19 mouse cellular contexts compared by ENCODE assay signal in genomic region chr14:51892191-51892939, GRCm38 (mm10). TPM values are rescaled to one million over a fixed set of nuclear protein-coding genes. Genes with fewer than 3 reads are reported as not detected.
A peak's percentile ranks its signal among the peaks of the same experiment; 100 is the strongest.
DNase-seq lines count a peak whose midpoint lies in the region; ATAC-seq and TF ChIP-seq lines count a peak whose summit lies in the region.
"Had no signal": no experiment of that assay in that cellular context is flagged by ENCODE, and none has a peak within 500 bp of the region (broad histone marks: within the 10 kb centered on the region; RNA-seq: fewer than 3 reads in every experiment).

Slc39a2 (plus strand) TSS chr14:51892889.

- no peak within 1 kb of the TSS for H3K4me2 ChIP-seq in lung, embryonic 14.5 days
- H3K4me2 ChIP-seq: liver, embryonic 15.5 days; midbrain, embryonic 13.5 days had no signal

- TF ChIP-seq POLR2A in lung, adult 2 months (IDR thresholded peaks at IDR 0.05; ENCODE audit: borderline replicate concordance, extremely low read depth, low read depth, low read length), result no peak

- no peaks in the 10 kb centered on the region for H3K9me3 ChIP-seq in lung, embryonic 14.5 days (ENCODE audit: low read depth, low read length)
- no peaks in the 10 kb centered on the region for H3K9me3 ChIP-seq in E14TG2a.4 (ENCODE audit: low read length)
- H3K9me3 ChIP-seq: heart, embryonic 10.5 days; limb, embryonic 10.5 days; liver, embryonic 15.5 days; midbrain, embryonic 13.5 days had no signal

- H3K27ac ChIP-seq in lung, embryonic 14.5 days (ENCODE audit: low read depth), result peak within 1 kb of the TSS; percentile 42; the same call in 1 of the 2 replicates
- H3K27ac ChIP-seq: heart, embryonic 10.5 days; left cerebral cortex, adult 2 months; limb, embryonic 10.5 days; liver, embryonic 15.5 days; midbrain, embryonic 13.5 days had no signal

- no peaks in the 10 kb centered on the region for H3K27me3 ChIP-seq in lung, embryonic 14.5 days (ENCODE audit: insufficient read depth, low read length)
- peaks cover 16% of the 10 kb centered on the region for H3K27me3 ChIP-seq in E14TG2a.4 (ENCODE audit: insufficient read depth, low read length)
- H3K27me3 ChIP-seq: liver, embryonic 15.5 days; midbrain, embryonic 13.5 days had no signal

- TF ChIP-seq CTCF in lung, embryonic 14.5 days (IDR thresholded peaks at IDR 0.05; ENCODE audit: low read depth), result no peak
- TF ChIP-seq CTCF in lung, adult 2 months (IDR thresholded peaks at IDR 0.05; ENCODE audit: insufficient read depth, low read length), result no peak
- TF ChIP-seq CTCF in E14TG2a.4 (conservative IDR thresholded peaks at IDR 0.05; ENCODE audit: low read length), result no peak

- no peak for ATAC-seq in lung, embryonic 14.5 days (ENCODE audit: insufficient read depth)
- ATAC-seq: hindbrain, embryonic 16.5 days had no signal

- no peak for DNase-seq in lung, embryonic 14.5 days
- no peak for DNase-seq in lung, adult 2 months
- DNase-seq in R1 (ENCODE audit: low read depth, low spot score), result peak; percentile 66
- DNase-seq in induced T-regulatory cell, adult 2 months (ENCODE audit: low read depth), result peak; percentile 52
- DNase-seq in spleen, postnatal 4 days (ENCODE audit: low spot score in 2 of 2), result no peak
- no peak for DNase-seq in cerebellum, adult 11-12 months
- DNase-seq: gastrocnemius, postnatal 36 days; kidney, adult 18-20 months; kidney, postnatal 10 days; retina, postnatal 1 day; right cerebral cortex, postnatal 4 days had no signal

- 83% methylated on average over 9 of the region's 9 CpGs for WGBS in lung, embryonic 14.5 days
- WGBS in lung, adult 2 months, result 80% methylated on average over 9 of the region's 9 CpGs

- no peaks in the 10 kb centered on the region; the same call in 1 of the 2 replicates for H3K4me1 ChIP-seq in lung, embryonic 14.5 days (ENCODE audit: insufficient read depth)
- H3K4me1 ChIP-seq in lung, adult 2 months (ENCODE audit: control insufficient read depth, insufficient read depth, low read length), result no peaks in the 10 kb centered on the region
- peaks cover 42% of the 10 kb centered on the region for H3K4me1 ChIP-seq in E14TG2a.4 (replicated peaks; ENCODE audit: low read depth, low read length)
- H3K4me1 ChIP-seq: midbrain, embryonic 13.5 days had no signal

- no peak within 1 kb of the TSS for H3K9ac ChIP-seq in lung, embryonic 14.5 days
- H3K9ac ChIP-seq: liver, embryonic 15.5 days; midbrain, embryonic 13.5 days had no signal

- H3K36me3 ChIP-seq in lung, embryonic 14.5 days (ENCODE audit: insufficient read depth), result peaks cover 49% of the 10 kb centered on the region
- peaks cover 44% of the 10 kb centered on the region for H3K36me3 ChIP-seq in E14TG2a.4 (ENCODE audit: insufficient read depth, low read length)

- no peak within 1 kb of the TSS for H3K4me3 ChIP-seq in lung, embryonic 14.5 days (ENCODE audit: low read depth, low read length)
- H3K4me3 ChIP-seq in lung, adult 2 months (replicated peaks; ENCODE audit: extremely low read depth, low read depth, low read length), result no peak within 1 kb of the TSS
- 0 out of 2 replicates have a peak within 1 kb of the TSS, but pooled peaks have one; percentile 3 for H3K4me3 ChIP-seq in E14TG2a.4 (replicated peaks; ENCODE audit: low read length)
- H3K4me3 ChIP-seq: heart, embryonic 10.5 days; left cerebral cortex, adult 2 months; limb, embryonic 10.5 days; liver, embryonic 15.5 days; midbrain, embryonic 13.5 days; myocyte had no signal

RNA-seq across cellular contexts. Expression of gene Slc39a2, which starts in this region (rescaled TPM):
- polyA plus RNA-seq in lung, embryonic 14.5 days (2014; fragmentation: Nextera tagmentation; extraction: Ambion mirVana), result 0.07 and 0.42 TPM in 2 replicates
- polyA plus RNA-seq in lung, adult 2 months (2012; rRNA removed), result 2.7 and 3.9 TPM in 2 replicates

Comparison
In these comparisons a context has a peak if more than half of its experiments do, and no peak if none do; other contexts are left out.
1. DNase-seq: peak in R1 (single experiment) and induced T-regulatory cell, adult 2 months (single experiment); none in lung, embryonic 14.5 days (single experiment), lung, adult 2 months (single experiment), spleen, postnatal 4 days (0 of 2) and cerebellum, adult 11-12 months (single experiment).